Mouse (Mus musculus): ENCODE measurements around the gene Polr3c. TPM values are rescaled to one million over a fixed set of nuclear protein-coding genes. Genes with fewer than 3 reads are reported as not detected.
"Not testable (repeated sequence)": the region's sequence is repeated elsewhere in the genome, so short reads cannot be mapped to it uniquely, and the experiment has no call there.

Gene Polr3c
- total RNA-seq, 4 experiments from 2014 or later, result 23.0 to 25.4 (median 25.0) TPM

DNA sequence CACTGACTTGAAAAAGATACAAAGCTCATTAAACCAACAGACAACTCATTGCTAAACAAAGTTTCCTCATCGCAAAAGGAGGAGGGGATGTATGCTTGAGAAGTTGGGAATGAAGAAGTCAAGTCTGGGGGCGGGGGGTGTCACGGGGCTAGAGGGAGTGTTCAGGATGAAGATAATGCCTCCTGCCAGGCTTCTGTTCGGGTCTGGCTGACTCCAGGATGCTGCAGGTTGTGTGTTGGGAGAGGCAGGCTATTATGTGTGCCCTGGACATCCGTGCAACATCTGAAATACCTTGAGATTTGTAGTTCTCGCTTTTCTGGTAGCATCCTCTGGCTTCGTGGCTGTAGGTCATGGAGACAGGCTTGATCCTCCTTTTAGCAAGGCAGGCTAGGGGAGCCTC lies 49.0 kb downstream of the Polr3c start:
- no peak for DNase-seq (ENCODE audit: low spot score in 2 of 2)

- DNase-seq (ENCODE audit: low spot score in 2 of 2), result no peak
Observed at GRCm38 (mm10) chr3:96675690-96676089, 51.7 kb downstream of the Polr3c start.

- no peak for DNase-seq (ENCODE audit: low spot score in 2 of 2)
Observed at GRCm38 (mm10) chr3:96675171-96675570, 52.3 kb downstream of the Polr3c start.

DNA sequence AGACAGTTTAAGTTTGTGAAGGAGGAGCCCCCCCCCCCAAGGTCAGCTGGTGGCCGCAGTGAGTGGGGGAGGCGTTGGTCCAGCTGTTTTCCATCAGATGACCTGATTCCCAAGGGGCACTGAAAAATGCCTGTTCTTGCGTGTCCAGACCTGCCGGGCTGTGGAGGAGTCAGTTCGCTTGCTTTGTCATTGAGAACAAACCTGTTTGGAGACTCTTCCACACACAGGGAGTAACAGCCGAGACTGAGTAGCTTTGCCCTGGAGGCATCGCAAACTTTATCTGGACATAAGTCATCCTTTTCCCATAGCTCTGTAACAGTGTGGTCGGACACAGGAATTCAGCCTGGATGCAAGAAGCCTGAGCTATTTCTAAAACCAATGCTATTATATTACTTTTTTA lies 53.0 kb downstream of the Polr3c start:
- DNase-seq (ENCODE audit: low spot score in 2 of 2), result no peak

DNA sequence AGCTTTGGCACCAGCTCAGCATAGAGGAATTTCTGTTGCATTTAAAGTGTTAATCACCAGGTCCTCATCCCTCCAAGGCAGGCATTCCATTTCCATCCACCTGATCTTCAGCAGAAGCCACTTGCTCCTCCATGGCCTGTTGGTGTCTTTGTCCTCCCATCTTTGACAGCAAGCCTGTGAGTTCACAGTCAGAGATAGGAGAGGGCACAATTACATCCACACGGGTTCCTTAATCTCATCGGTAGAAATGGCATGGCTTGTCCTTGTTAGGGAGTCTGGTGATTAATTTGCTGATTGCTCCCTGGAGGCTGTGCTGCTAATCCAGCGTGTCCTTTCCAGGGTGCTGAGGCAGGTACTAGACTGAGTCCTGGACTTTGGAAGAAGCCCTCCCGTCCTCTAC lies 53.9 kb downstream of the Polr3c start:
- no peak for DNase-seq (ENCODE audit: low spot score in 2 of 2)

- DNase-seq (ENCODE audit: low spot score in 2 of 2), result no peak
Observed at GRCm38 (mm10) chr3:96671519-96671918, 55.9 kb downstream of the Polr3c start.

DNA sequence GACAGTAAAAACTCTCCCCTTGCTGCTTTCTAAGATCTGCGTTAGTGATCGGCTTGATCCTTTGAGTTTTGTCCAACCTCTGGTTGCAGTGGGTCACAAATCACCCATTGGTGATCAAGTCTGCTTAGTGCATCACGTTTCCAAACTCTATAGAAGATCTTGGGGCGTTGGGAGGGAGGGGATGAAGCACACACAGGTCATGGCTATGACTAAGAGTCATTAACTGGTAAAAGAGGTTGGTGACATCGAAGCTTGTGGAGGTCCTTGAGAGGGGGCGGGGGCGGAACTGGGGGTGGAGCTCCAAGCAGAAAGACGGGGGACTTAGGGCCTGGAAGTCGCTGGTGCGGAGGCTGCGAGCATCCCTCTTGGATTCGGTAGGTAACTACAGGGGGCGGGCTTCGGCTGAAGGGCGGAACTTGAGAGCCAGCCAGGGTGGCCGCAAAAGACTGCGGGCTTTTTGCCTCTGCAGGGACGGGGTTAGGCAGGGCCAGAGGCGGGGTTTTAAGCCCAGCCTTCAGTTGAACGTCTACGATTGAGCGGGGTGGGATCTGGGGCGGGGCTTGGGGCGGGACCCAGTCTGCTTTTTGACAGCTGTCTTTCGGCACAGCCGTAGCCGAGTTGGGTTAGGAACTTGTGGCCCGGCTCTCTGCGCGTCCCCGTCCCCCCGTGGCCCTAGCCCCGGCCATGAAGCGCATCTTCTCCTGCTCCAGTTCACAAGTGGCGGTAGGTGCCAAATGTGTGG lies 57.5 kb downstream of the Polr3c start, which contains the start of gene Ankrd35:
Gene Ankrd35, plus strand, starts transcription at position 405 of the 742 bp plus-strand sequence.
- peak; percentile 55 to 63 for DNase-seq (ENCODE audit: low spot score in 2 of 2)

DNA sequence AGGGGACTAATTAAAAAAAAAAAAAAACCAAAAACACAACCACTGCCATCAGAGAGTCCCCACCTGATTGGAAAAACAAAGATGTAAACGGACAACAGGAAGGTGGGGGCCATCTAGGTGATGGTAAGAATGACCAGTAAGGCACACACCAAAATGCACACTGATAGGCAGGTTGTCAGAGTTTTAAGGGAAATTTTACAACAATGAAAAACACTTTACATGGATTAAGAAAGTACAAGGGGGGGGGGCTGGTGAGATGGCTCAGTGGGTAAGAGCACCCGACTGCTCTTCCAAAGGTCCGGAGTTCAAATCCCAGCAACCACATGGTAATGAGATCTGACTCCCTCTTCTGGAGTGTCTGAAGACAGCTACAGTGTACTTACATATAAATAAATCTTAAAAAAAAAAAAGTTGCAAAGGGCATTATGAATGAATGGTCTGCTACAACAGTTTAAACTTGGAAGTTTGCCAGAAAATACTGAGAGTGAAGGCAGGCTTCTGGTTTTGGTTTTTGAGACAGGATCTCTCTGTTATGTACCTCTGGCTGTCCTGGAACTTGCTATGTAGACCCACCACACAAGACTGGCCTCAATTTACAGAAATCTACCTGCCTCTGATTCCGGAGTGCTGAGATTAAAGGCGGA lies 58.9 kb downstream of the Polr3c start:
- DNase-seq (ENCODE audit: low spot score in 2 of 2), result no peak

- DNase-seq (ENCODE audit: low spot score in 2 of 2), result no peak
Observed at GRCm38 (mm10) chr3:96667316-96667715, 60.1 kb downstream of the Polr3c start.

GRCm38 (mm10) chr3:96666916-96667315 lies 60.5 kb downstream of the Polr3c start:
- no peak for DNase-seq (ENCODE audit: low spot score in 2 of 2)

GRCm38 (mm10) chr3:96665732-96666363 lies 61.6 kb downstream of the Polr3c start:
- not testable (repeated sequence) for DNase-seq (ENCODE audit: low spot score in 2 of 2)

GRCm38 (mm10) chr3:96663432-96664239 lies 63.8 kb downstream of the Polr3c start:
- peak; percentile 76 to 90 for DNase-seq (ENCODE audit: low spot score in 2 of 2)

GRCm38 (mm10) chr3:96662731-96663316 lies 64.6 kb downstream of the Polr3c start:
- DNase-seq (ENCODE audit: low spot score in 2 of 2), result no peak

Other genes with a start within 250 kb of the Polr3c start
- gene Hfe2, start 202.5 kb downstream of the Polr3c start, total RNA-seq (2022), result under 1 TPM in 2 of 4 experiments, not detected in 2; 0.16 to 0.22 TPM
- gene Txnip, start 169.7 kb downstream of the Polr3c start, total RNA-seq (2022), result 10 to 100 TPM; 23.9 to 39.1 (median 31.6) TPM
- gene Gm16253, start 150.6 kb downstream of the Polr3c start, total RNA-seq (2022), result not detected
- gene Polr3gl, start 133.4 kb downstream of the Polr3c start, total RNA-seq (2022), result 10 to 100 TPM; 30.1 to 38.6 (median 32.5) TPM
- 10 to 100 TPM; 49.5 to 56.2 (median 52.6) TPM for gene Ankrd34a, start 131.0 kb downstream of the Polr3c start, total RNA-seq (2022)
- gene Lix1l, start 126.5 kb downstream of the Polr3c start, total RNA-seq (2022), result 10 to 100 TPM; 29.9 to 34.2 (median 31.4) TPM
- 10 to 100 TPM; 45.5 to 61.5 (median 48.7) TPM for gene Rbm8a, start 97.7 kb downstream of the Polr3c start, total RNA-seq (2022)
- 10 to 100 TPM; 53.5 to 66.1 (median 58.1) TPM for gene Pex11b, start 92.3 kb downstream of the Polr3c start, total RNA-seq (2022)
- gene Gm42957, start 92.2 kb downstream of the Polr3c start, total RNA-seq (2022), result 1 to 10 TPM in 1 of 4 experiments, under 1 TPM in 3; 0.36 to 1.1 (median 0.66) TPM
- 1 to 10 TPM; 1.5 to 4.0 (median 3.2) TPM for gene Itga10, start 82.0 kb downstream of the Polr3c start, total RNA-seq (2022)
- gene Ankrd35, start 57.5 kb downstream of the Polr3c start, total RNA-seq (2022), result 1 to 10 TPM; 5.9 to 8.7 (median 6.7) TPM
- 10 to 100 TPM; 30.3 to 37.7 (median 34.3) TPM for gene Pias3, start 31.2 kb downstream of the Polr3c start, total RNA-seq (2022)
- gene Nudt17, start 19.1 kb downstream of the Polr3c start, total RNA-seq (2022), result 10 to 100 TPM; 12.6 to 18.6 (median 14.5) TPM
- gene Rnf115, start within 50 bp of the Polr3c start, total RNA-seq (2022), result 10 to 100 TPM; 58.6 to 61.8 (median 60.4) TPM
- under 1 TPM in 2 of 4 experiments, not detected in 2; 0.25 to 0.26 TPM for gene Pdzk1, start 101.7 kb upstream of the Polr3c start, total RNA-seq (2022)
- gene Cd160, start 101.7 kb upstream of the Polr3c start, total RNA-seq (2022), result not detected
- 1 to 10 TPM in 1 of 4 experiments, under 1 TPM in 3; 0.39 to 1.3 (median 0.62) TPM for gene Gja5, start 177.1 kb upstream of the Polr3c start, total RNA-seq (2022)
- 10 to 100 TPM; 37.0 to 45.8 (median 44.7) TPM for gene Gpr89, start 177.7 kb upstream of the Polr3c start, total RNA-seq (2022)
- gene Gja8, start 198.4 kb upstream of the Polr3c start, total RNA-seq (2022), result not detected

Data from layer of hippocampus, adult 8-10 months (tissue).